ENCODE assay signal across 7 mouse cellular contexts in the genomic region with DNA sequence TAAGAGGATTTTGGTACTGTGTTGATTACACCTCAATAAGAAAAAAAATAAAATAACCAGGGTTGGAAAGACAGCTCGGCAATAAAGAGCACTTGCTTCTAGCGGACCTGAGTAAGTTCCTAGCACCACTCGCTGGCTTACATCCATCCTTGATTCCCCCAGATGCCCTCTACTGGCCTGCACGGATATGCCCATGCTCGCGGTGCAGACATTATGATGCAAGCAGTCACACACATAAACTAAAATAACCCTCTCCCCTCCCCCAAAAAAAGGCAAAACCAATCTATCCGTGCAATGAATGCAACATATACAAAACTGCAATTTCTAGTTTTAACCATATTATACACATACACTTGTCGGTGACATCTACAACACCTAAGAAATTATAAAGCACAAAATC. TPM values are rescaled to one million over a fixed set of nuclear protein-coding genes. Genes with fewer than 3 reads are reported as not detected.
DNase-seq lines count a peak whose midpoint lies in the region; ATAC-seq lines count a peak whose summit lies in the region.

No protein-coding gene starts in this region.

- DNase-seq in lung, postnatal 10 days = peak; percentile 9
- DNase-seq in lung, postnatal 25 days (ENCODE audit: low spot score) = no peak
- peak; percentile 12 for DNase-seq in c-Kit-negative CD71-positive TER-119-positive erythroid progenitor cells, embryonic 14.5 days (ENCODE audit: low read depth, low spot score)
- DNase-seq in midbrain, embryonic 14.5 days = peak; percentile 30
- no peak for DNase-seq in adrenal gland, adult 8-10 months
- DNase-seq in urinary bladder, postnatal 10 days (ENCODE audit: low spot score) = no peak

- no peaks in the 10 kb centered on the region for H3K36me3 ChIP-seq in hindbrain, embryonic 13.5 days
- no peaks in the 10 kb centered on the region for H3K36me3 ChIP-seq in midbrain, embryonic 14.5 days (ENCODE audit: control insufficient read depth, insufficient read depth, low read length)

- H3K9ac ChIP-seq in hindbrain, embryonic 13.5 days = peak overlapping the region; percentile 79
- peak overlapping the region; percentile 88; the same call in 1 of the 2 replicates for H3K9ac ChIP-seq in midbrain, embryonic 14.5 days (replicated peaks; ENCODE audit: low read length)

- no peaks in the 10 kb centered on the region for H3K9me3 ChIP-seq in hindbrain, embryonic 13.5 days
- no peaks in the 10 kb centered on the region for H3K9me3 ChIP-seq in midbrain, embryonic 14.5 days (ENCODE audit: control insufficient read depth, low read length)

- WGBS in hindbrain, embryonic 13.5 days = 82% methylated on average over 8 of the region's 8 CpGs
- 78% methylated on average over 8 of the region's 8 CpGs for WGBS in midbrain, embryonic 14.5 days

- ATAC-seq in hindbrain, embryonic 13.5 days (ENCODE audit: low FRiP score) = no peak
- ATAC-seq in midbrain, embryonic 14.5 days (ENCODE audit: low FRiP score, low TSS enrichment) = no peak

- H3K27ac ChIP-seq in hindbrain, embryonic 13.5 days = peak overlapping the region; percentile 87; the same call in 1 of the 2 replicates
- 0 out of 2 replicates have a peak overlapping the region, but pooled peaks have one; percentile 93 for H3K27ac ChIP-seq in midbrain, embryonic 14.5 days (replicated peaks; ENCODE audit: low read depth, low read length)

- H3K4me1 ChIP-seq in hindbrain, embryonic 13.5 days (replicated peaks) = peaks cover 10% of the 10 kb centered on the region
- H3K4me1 ChIP-seq in midbrain, embryonic 14.5 days (ENCODE audit: control insufficient read depth, insufficient read depth, low read length) = peaks cover 4% of the 10 kb centered on the region; the same call in 1 of the 2 replicates

- H3K4me3 ChIP-seq in hindbrain, embryonic 13.5 days = peak overlapping the region; percentile 61
- peak overlapping the region; percentile 82 for H3K4me3 ChIP-seq in midbrain, embryonic 14.5 days (replicated peaks; ENCODE audit: low read depth, low read length)

- no peaks in the 10 kb centered on the region for H3K27me3 ChIP-seq in hindbrain, embryonic 13.5 days
- no peaks in the 10 kb centered on the region for H3K27me3 ChIP-seq in midbrain, embryonic 14.5 days (ENCODE audit: control insufficient read depth, insufficient read depth, low read length)

- peak overlapping the region; percentile 80 for H3K4me2 ChIP-seq in hindbrain, embryonic 13.5 days
- H3K4me2 ChIP-seq in midbrain, embryonic 14.5 days (ENCODE audit: low read length) = peak overlapping the region; percentile 76

RNA-seq across cellular contexts. Expression of a gene that starts 0.9 kb away (rescaled TPM):
- polyA plus RNA-seq in hindbrain, embryonic 13.5 days (2015; fragmentation: Nextera tagmentation; extraction: Ambion mirVana) = 15.4 and 16.5 TPM in 2 replicates
- polyA plus RNA-seq in midbrain, embryonic 14.5 days (2014; fragmentation: Nextera tagmentation; extraction: Ambion mirVana) = 17.6 and 19.8 TPM in 2 replicates
- 10 to 100 TPM in 3 of 4 experiments, 1 to 10 TPM in 1; 8.7 to 14.1 (median 12.5) TPM for total RNA-seq in adrenal gland, adult 8-10 months (2022)

Comparison
In these comparisons a context has a peak if more than half of its experiments do, and no peak if none do; other contexts are left out.
1. DNase-seq: peak in lung, postnatal 10 days (single experiment), c-Kit-negative CD71-positive TER-119-positive erythroid progenitor cells, embryonic 14.5 days (single experiment) and midbrain, embryonic 14.5 days (single experiment); none in lung, postnatal 25 days (single experiment), adrenal gland, adult 8-10 months (single experiment) and urinary bladder, postnatal 10 days (single experiment).